Mouse (Mus musculus): ENCODE measurements at regions not wholly inside any gene's neighbourhood (a gene's known extent, or its start where the extent isn't known, plus 50 kb on each side); places are given as distances from the start of the nearest gene placed in this dataset.

DNA sequence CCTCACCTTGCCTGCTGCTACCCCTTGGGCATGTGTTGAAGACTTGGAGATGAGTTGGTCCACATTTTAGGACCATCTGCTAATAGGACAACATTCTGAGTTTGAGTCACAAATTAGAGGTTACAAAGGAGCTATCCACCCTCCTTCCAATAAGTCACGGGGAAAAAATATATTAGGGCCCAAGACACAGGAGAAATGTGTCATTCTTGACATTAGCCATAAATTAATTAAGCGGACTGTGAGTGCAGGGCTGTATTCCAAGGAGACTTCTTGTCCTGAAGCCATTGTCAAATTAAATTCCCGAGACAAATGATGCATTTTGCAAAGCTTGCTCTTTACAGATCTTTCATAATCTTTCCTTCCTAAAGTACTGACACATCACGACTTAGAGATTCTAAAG is 79.2 kb downstream of the 1700020N01Rik start:
- H3K4me3 ChIP-seq (replicated peaks): no peak overlapping the region
- no peak overlapping the region for H3K27ac ChIP-seq (replicated peaks)
- no peak overlapping the region for H3K9ac ChIP-seq (replicated peaks)
- H3K9me3 ChIP-seq (replicated peaks): no peaks in the 10 kb centered on the region
- H3K36me3 ChIP-seq: no peaks in the 10 kb centered on the region
- H3K4me2 ChIP-seq: no peak overlapping the region
- 58% methylated on average over 4 of the region's 4 CpGs for WGBS
- H3K27me3 ChIP-seq (replicated peaks): no peaks in the 10 kb centered on the region
- H3K4me1 ChIP-seq: no peaks in the 10 kb centered on the region
- ATAC-seq (ENCODE audit: low FRiP score): no peak

DNA sequence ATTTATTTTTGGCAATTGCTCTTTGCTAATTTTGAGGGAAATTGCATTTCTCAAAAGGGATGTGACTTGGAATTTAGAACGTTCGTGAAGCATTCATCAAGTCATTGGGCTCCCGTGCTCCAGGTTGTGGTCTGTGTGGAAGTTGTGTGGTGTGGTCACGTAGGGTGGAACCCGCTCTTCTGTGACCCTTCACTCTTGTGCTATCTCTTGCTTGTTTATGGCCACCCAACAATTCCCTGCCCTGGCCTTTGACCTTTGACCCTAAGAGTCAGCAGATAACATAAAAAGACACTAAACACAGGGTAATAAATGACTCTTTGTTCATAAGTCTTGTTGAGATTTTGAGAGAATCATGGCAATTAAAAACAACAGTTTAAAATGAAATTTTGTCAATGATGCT is 79.7 kb downstream of the 1700020N01Rik start:
- WGBS: 51% methylated on average over 5 of the region's 5 CpGs
- Histone ChIP-seq H3K4me2 (no peak overlapping the region), H3K4me3 (replicated peaks) (no peak overlapping the region), H3K27me3 (replicated peaks) (no peaks in the 10 kb centered on the region), H3K27ac (replicated peaks) (no peak overlapping the region), H3K9ac (replicated peaks) (no peak overlapping the region), H3K9me3 (replicated peaks) (no peaks in the 10 kb centered on the region), H3K36me3 (no peaks in the 10 kb centered on the region), H3K4me1 (no peaks in the 10 kb centered on the region)
- ATAC-seq (ENCODE audit: low FRiP score): no peak

DNA sequence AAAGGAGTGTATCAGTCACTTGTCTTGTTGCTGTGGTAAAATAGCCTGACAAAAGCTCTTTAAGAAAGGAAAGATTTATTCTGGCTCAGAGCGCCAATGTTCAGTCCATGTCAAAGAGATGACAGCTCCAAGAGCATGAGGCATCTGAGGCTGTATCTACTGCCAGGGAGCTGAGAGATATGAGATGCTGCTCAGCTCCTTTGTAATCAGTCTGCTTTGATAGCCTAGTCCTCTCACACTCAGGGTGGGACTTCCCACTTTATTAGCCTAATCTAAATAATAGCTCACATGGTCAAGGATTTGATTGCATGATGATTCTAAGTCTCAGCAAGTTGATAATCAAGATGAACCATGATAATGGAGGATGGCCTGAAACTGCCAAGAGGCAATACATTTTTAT is 80.9 kb downstream of the 1700020N01Rik start:
- no peaks in the 10 kb centered on the region for H3K4me1 ChIP-seq
- H3K4me3 ChIP-seq (replicated peaks): no peak overlapping the region
- no peak overlapping the region for H3K9ac ChIP-seq (replicated peaks)
- H3K36me3 ChIP-seq: no peaks in the 10 kb centered on the region
- H3K9me3 ChIP-seq (replicated peaks): no peaks in the 10 kb centered on the region
- ATAC-seq (ENCODE audit: low FRiP score): no peak
- 72% methylated on average over 1 of the region's 1 CpGs for WGBS
- no peak overlapping the region for H3K27ac ChIP-seq (replicated peaks)
- no peaks in the 10 kb centered on the region for H3K27me3 ChIP-seq (replicated peaks)
- no peak overlapping the region for H3K4me2 ChIP-seq

DNA sequence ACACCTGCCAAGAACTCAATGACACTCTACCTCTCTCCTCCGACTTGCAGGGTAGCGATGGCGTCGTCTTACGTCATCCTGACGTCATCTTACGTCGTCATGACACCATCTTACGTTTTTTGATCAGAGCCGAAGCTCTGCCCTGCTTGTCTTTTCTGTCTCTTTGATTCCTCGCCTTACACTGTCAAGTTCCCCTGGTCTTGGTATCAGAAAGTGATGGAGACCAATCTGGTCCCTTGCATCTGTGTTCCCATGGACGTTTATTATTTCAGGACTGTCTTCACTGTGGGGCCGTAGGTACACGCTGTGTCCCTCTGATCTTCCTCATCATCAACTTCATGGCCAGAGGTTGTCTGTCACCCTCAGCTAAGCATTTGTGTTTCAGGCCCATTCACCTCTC is 82.8 kb downstream of the 1700020N01Rik start:
- H3K4me3 ChIP-seq (replicated peaks): no peak overlapping the region
- H3K27me3 ChIP-seq (replicated peaks): no peaks in the 10 kb centered on the region
- H3K4me1 ChIP-seq: no peaks in the 10 kb centered on the region
- no peaks in the 10 kb centered on the region for H3K36me3 ChIP-seq
- H3K4me2 ChIP-seq: no peak overlapping the region
- no peak for ATAC-seq (ENCODE audit: low FRiP score)
- WGBS: 97% methylated on average over 14 of the region's 14 CpGs
- H3K9me3 ChIP-seq (replicated peaks): no peaks in the 10 kb centered on the region
- no peak overlapping the region for H3K9ac ChIP-seq (replicated peaks)
- no peak overlapping the region for H3K27ac ChIP-seq (replicated peaks)

DNA sequence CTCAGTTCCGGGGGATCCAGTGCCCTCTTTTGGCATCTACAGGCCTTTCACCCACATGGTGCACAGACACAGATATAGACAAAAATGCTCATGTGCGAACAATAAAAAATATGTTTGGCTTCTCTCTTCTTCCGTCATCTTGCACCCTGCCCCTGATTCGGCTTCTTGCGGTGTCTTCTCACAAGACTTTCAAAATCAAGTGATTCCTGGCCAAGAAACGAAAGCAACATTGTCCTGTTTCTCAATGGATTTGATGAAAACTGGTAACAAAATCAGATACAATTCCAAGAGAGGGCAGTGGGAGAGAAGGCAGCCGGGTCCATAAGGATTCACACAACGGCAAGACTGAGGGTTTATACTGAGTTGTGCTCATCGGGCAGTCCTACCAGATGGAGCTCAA is 85.0 kb downstream of the 1700020N01Rik start:
- Histone ChIP-seq H3K27me3 (replicated peaks) (no peaks in the 10 kb centered on the region), H3K36me3 (no peaks in the 10 kb centered on the region), H3K4me3 (replicated peaks) (no peak overlapping the region), H3K27ac (replicated peaks) (no peak overlapping the region), H3K4me1 (no peaks in the 10 kb centered on the region), H3K9ac (replicated peaks) (no peak overlapping the region), H3K4me2 (no peak overlapping the region), H3K9me3 (replicated peaks) (no peaks in the 10 kb centered on the region)
- ATAC-seq (ENCODE audit: low FRiP score): no peak
- 97% methylated on average over 9 of the region's 9 CpGs for WGBS

DNA sequence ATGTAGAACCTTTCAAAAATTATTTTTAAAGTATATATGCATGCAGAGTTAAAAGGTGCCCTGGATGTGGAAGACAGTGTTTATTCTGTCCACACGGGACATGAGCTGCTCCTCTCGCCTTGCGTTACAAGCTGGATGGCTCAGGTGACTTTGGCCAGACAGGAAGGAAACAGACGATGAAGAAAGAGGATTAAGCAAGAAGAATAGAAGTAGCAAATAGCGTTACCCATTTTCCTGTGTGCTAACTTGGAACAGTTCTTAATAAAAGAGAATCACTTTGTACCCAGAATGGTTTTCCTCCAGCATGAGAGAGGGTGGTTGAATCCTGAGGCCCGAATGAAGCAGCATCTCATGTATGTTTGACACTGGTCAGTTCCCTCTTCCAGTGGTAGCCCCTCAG is 85.4 kb downstream of the 1700020N01Rik start:
- H3K9me3 ChIP-seq (replicated peaks): no peaks in the 10 kb centered on the region
- H3K4me2 ChIP-seq: no peak overlapping the region
- no peak overlapping the region for H3K27ac ChIP-seq (replicated peaks)
- 92% methylated on average over 6 of the region's 6 CpGs for WGBS
- H3K36me3 ChIP-seq: no peaks in the 10 kb centered on the region
- no peak overlapping the region for H3K4me3 ChIP-seq (replicated peaks)
- no peak for ATAC-seq (ENCODE audit: low FRiP score)
- H3K27me3 ChIP-seq (replicated peaks): no peaks in the 10 kb centered on the region
- no peaks in the 10 kb centered on the region for H3K4me1 ChIP-seq
- H3K9ac ChIP-seq (replicated peaks): no peak overlapping the region

DNA sequence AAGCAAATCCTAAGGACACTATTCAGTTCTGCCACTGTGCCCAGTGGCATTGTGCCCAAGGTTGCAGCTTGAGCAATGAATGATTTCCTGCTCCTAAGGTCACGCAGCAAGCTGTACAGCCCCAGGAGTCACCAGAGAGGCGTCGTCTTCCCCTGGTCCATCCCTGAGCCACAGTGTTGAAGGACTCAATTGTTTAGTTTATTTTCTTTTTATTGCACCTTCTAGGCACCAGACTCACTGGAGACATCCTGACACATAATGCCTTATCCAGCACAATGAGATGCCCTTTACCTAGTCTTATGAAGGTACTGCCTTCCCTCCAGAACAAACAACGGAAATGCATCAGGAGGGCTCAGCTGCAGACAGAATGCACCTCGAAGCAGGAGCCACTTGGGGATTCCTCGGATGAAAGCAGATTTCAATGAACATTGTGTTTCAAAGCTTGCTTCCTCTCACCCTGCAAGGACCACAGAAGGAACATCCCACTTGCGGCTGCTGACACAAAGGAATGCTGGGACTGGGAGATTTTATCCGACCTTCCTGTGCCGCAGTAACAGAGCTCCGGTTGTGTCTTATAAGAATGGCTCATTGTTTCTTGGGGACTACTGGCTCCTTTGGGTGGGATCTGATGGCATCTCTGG is 86.0 kb downstream of the 1700020N01Rik start:
- no peak for ATAC-seq (ENCODE audit: low FRiP score)
- Histone ChIP-seq H3K27me3 (replicated peaks) (no peaks in the 10 kb centered on the region), H3K27ac (replicated peaks) (no peak overlapping the region), H3K9ac (replicated peaks) (no peak overlapping the region), H3K4me2 (no peak overlapping the region), H3K36me3 (no peaks in the 10 kb centered on the region), H3K4me1 (no peaks in the 10 kb centered on the region), H3K9me3 (replicated peaks) (no peaks in the 10 kb centered on the region), H3K4me3 (replicated peaks) (no peak overlapping the region)
- WGBS: 53% methylated on average over 10 of the region's 10 CpGs

DNA sequence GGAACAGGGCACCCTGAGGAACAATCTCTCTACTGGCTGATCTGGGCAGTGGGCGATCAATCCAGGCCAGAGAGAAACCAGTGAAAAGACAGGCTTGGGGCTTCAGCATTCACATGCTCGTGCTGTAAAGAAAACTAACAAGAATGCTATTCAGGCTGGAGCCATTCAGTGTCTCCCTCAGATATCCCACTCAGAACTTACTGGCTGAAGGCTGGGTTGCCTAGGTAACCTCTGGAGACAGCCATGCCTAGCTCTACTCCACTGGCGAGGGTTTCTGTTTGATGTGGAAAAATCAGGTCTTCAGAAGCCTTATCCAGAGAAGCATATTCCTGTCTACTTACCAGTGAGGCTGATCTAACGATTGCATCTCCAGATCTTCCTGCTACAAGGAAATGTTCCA is 87.8 kb downstream of the 1700020N01Rik start:
- peaks cover 3% of the 10 kb centered on the region; the same call in 1 of the 2 replicates for H3K4me1 ChIP-seq
- no peak overlapping the region for H3K27ac ChIP-seq (replicated peaks)

DNA sequence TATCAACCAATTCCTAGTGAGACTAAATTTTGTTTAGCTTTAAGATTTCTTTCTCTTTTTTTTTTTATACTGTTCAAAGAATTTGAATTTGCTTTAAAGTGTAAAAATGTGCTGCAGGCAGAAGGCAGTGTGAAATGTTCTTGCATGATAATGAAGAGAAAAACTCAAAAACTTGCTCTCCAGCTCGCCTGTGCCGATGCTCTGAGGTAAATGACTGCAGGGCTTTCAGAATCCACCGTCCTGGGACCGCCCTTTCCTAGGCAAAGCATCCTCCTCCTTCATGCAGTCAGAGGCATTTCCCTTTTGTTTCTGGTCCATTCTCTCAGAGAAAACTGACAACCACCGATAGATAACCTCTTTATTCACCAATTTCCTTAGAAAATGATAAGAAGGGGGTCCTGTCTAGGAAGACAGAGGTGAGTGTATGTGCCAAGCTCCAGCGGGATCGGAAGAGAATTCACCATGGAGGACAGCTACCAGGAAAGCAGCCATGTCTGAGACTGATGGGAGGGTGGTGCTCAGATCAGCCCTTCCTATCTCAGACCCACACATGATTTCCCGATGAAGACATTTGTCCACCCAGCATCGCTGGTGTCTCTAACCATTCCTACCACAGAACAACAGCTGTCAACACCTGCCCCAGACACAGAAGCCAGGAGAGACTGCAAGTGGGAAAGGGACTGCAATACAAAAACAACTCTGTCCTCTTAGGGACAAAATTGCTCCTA is 91.5 kb downstream of the 1700020N01Rik start:
- Histone ChIP-seq H3K4me1 (peaks cover 3% of the 10 kb centered on the region; the same call in 1 of the 2 replicates), H3K4me3 (replicated peaks) (no peak overlapping the region), H3K36me3 (no peaks in the 10 kb centered on the region), H3K27me3 (replicated peaks) (no peaks in the 10 kb centered on the region), H3K9ac (replicated peaks) (no peak overlapping the region), H3K4me2 (no peak overlapping the region), H3K27ac (replicated peaks) (no peak overlapping the region), H3K9me3 (replicated peaks) (no peaks in the 10 kb centered on the region)
- ATAC-seq (ENCODE audit: low FRiP score): no peak
- 63% methylated on average over 9 of the region's 9 CpGs for WGBS

More for the DNA sequence above, 87.8 kb downstream of the 1700020N01Rik start:
- Histone ChIP-seq H3K4me3 (replicated peaks) (no peak overlapping the region), H3K9ac (replicated peaks) (no peak overlapping the region), H3K4me2 (no peak overlapping the region), H3K9me3 (replicated peaks) (no peaks in the 10 kb centered on the region), H3K27me3 (replicated peaks) (no peaks in the 10 kb centered on the region), H3K36me3 (no peaks in the 10 kb centered on the region)
- 28% methylated on average over 4 of the region's 4 CpGs for WGBS
- peak; percentile 66 for ATAC-seq (ENCODE audit: low FRiP score)

DNA sequence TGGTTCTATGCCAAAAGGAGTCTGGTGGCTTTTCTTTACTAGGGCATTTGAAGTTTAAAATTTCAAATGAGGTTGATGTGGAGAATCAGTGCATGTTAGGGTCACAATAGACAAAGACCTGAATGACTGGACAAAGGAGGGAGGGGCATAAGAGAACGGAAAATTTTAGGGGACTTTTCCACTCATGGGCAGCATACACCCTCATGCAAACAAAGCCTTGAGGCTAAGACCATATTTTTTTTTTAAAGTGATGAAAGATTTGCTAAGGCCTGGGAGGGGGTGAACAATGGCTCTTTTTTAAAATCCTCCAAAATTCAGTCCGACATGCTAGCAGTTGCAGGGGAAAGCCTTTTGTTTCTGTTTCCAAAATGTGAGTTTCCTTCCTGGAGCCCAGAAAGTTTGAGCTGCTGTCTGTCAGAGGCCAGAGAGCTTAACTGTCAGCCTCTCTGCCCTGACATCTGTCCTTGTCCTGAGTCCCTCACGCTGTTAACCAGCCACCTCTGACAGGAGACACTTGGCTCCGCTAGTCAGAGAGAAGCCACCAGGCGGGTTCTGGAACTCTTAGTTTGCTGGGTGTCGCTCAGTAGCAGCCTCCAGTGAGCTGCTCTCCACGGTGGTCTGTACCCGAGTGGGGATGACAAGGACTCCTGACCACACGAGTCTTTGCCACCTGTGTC is 92.3 kb downstream of the 1700020N01Rik start:
- ATAC-seq (ENCODE audit: low FRiP score): no peak
- H3K27me3 ChIP-seq (replicated peaks): no peaks in the 10 kb centered on the region
- H3K4me2 ChIP-seq: no peak overlapping the region
- no peak overlapping the region for H3K27ac ChIP-seq (replicated peaks)
- WGBS: 58% methylated on average over 9 of the region's 9 CpGs
- no peaks in the 10 kb centered on the region for H3K36me3 ChIP-seq
- peaks cover 3% of the 10 kb centered on the region; the same call in 1 of the 2 replicates for H3K4me1 ChIP-seq
- H3K9ac ChIP-seq (replicated peaks): no peak overlapping the region
- no peak overlapping the region for H3K4me3 ChIP-seq (replicated peaks)
- H3K9me3 ChIP-seq (replicated peaks): no peaks in the 10 kb centered on the region

DNA sequence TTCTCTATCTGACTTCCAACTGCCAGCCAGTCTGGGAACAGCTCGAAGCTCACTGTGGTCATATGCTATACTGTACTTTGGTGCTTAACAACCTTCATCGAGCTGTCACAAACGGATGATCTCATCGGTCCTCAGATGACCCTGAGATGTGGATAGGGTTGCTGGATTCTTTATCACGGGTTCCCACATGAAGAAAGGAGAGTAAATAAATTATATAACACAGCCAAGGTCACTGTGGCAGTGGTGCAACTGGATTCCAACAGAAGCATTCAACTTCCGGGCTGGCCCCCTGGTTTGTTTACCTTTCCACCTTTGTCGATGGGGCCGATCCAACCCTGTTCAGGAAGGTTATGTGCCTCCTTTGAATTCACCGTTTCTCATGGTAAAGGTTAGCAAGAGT is 93.1 kb downstream of the 1700020N01Rik start:
- peaks cover 3% of the 10 kb centered on the region; the same call in 1 of the 2 replicates for H3K4me1 ChIP-seq
- H3K27me3 ChIP-seq (replicated peaks): no peaks in the 10 kb centered on the region
- H3K4me3 ChIP-seq (replicated peaks): no peak overlapping the region
- H3K27ac ChIP-seq (replicated peaks): no peak overlapping the region
- 71% methylated on average over 9 of the region's 9 CpGs for whole genome bisulfite sequencing
- H3K36me3 ChIP-seq: no peaks in the 10 kb centered on the region
- no peak overlapping the region for H3K4me2 ChIP-seq
- ATAC-seq (ENCODE audit: low FRiP score): no peak
- no peaks in the 10 kb centered on the region for H3K9me3 ChIP-seq (replicated peaks)
- no peak overlapping the region for H3K9ac ChIP-seq (replicated peaks)

DNA sequence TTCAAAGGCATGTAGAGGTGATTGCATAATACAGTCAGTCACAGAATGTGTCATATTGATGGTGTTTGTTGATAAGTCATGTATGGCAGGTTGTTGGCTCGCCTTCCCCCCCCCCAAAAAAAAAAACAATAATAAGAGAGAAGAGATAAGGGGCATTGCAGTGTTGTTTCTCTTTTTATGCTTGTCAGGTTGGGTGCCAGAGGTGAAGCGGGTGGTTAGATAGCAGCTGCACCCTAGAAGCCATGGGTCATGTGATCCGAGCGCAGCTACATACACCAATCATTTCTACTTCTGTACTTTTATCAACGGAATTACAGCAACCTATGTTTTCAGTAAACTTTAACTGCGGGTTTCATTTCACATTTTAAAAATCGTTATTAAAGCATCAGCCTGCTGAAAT is 94.5 kb downstream of the 1700020N01Rik start:
- no peaks in the 10 kb centered on the region for H3K36me3 ChIP-seq
- WGBS: 86% methylated on average over 7 of the region's 7 CpGs
- H3K4me1 ChIP-seq: peaks cover 3% of the 10 kb centered on the region; the same call in 1 of the 2 replicates
- ATAC-seq (ENCODE audit: low FRiP score): no peak
- H3K4me2 ChIP-seq: no peak overlapping the region
- H3K27ac ChIP-seq (replicated peaks): no peak overlapping the region
- H3K4me3 ChIP-seq (replicated peaks): no peak overlapping the region
- H3K27me3 ChIP-seq (replicated peaks): no peaks in the 10 kb centered on the region
- H3K9me3 ChIP-seq (replicated peaks): no peaks in the 10 kb centered on the region
- H3K9ac ChIP-seq (replicated peaks): no peak overlapping the region
